Mouse (Mus musculus): ENCODE measurements around the gene Ywhae.
"Not testable (repeated sequence)": the region's sequence is repeated elsewhere in the genome, so short reads cannot be mapped to it uniquely, and the experiment has no call there.

The Ywhae gene

GRCm38 (mm10) chr11:75732434-75733226 is at the start of gene Ywhae:
Ywhae (plus strand) TSS chr11:75732869.
- DNase-seq (ENCODE audit: low spot score in 2 of 2): peak; percentile 88 to 89

GRCm38 (mm10) chr11:75684462-75684861 is 48.2 kb upstream of the Ywhae start:
- DNase-seq (ENCODE audit: low spot score in 2 of 2): no peak

- no peak for DNase-seq (ENCODE audit: low spot score in 2 of 2)
These were observed 47.7 kb upstream of the Ywhae start for GRCm38 (mm10) chr11:75684956-75685355.

- no peak for DNase-seq (ENCODE audit: low spot score in 2 of 2)
These were observed 45.2 kb upstream of the Ywhae start for GRCm38 (mm10) chr11:75687343-75687993.

GRCm38 (mm10) chr11:75688132-75688531 is 44.5 kb upstream of the Ywhae start:
- no peak for DNase-seq (ENCODE audit: low spot score in 2 of 2)

- no peak for DNase-seq (ENCODE audit: low spot score in 2 of 2)
These were observed 42.7 kb upstream of the Ywhae start for GRCm38 (mm10) chr11:75689977-75690376.

GRCm38 (mm10) chr11:75691047-75691446 is 41.6 kb upstream of the Ywhae start:
- no peak for DNase-seq (ENCODE audit: low spot score in 2 of 2)

- DNase-seq (ENCODE audit: low spot score in 2 of 2): no peak
These were observed 39.1 kb upstream of the Ywhae start for GRCm38 (mm10) chr11:75693570-75693969.

GRCm38 (mm10) chr11:75697464-75697863 is 35.2 kb upstream of the Ywhae start:
- not testable (repeated sequence) for DNase-seq (ENCODE audit: low spot score in 2 of 2)

GRCm38 (mm10) chr11:75700557-75700956 is 32.1 kb upstream of the Ywhae start:
- DNase-seq (ENCODE audit: low spot score in 2 of 2): no peak

GRCm38 (mm10) chr11:75702761-75703160 is 29.9 kb upstream of the Ywhae start:
- no peak for DNase-seq (ENCODE audit: low spot score in 2 of 2)

GRCm38 (mm10) chr11:75703748-75704147 is 28.9 kb upstream of the Ywhae start:
- DNase-seq (ENCODE audit: low spot score in 2 of 2): no peak

- DNase-seq (ENCODE audit: low spot score in 2 of 2): no peak
These were observed 18.7 kb upstream of the Ywhae start for GRCm38 (mm10) chr11:75713949-75714348.

GRCm38 (mm10) chr11:75715556-75715955 is 17.1 kb upstream of the Ywhae start:
- DNase-seq (ENCODE audit: low spot score in 2 of 2): no peak

- DNase-seq (ENCODE audit: low spot score in 2 of 2): no peak
These were observed 15.9 kb upstream of the Ywhae start for GRCm38 (mm10) chr11:75716661-75717325.

- no peak for DNase-seq (ENCODE audit: low spot score in 2 of 2)
These were observed 10.3 kb upstream of the Ywhae start for GRCm38 (mm10) chr11:75722339-75722738.

GRCm38 (mm10) chr11:75727168-75727567 is 5.5 kb upstream of the Ywhae start:
- no peak for DNase-seq (ENCODE audit: low spot score in 2 of 2)

- DNase-seq (ENCODE audit: low spot score in 2 of 2): not testable (repeated sequence)
These were observed 5.0 kb upstream of the Ywhae start for GRCm38 (mm10) chr11:75727659-75728058.

GRCm38 (mm10) chr11:75733227-75733940 is 715 bp downstream of the Ywhae start:
- peak; percentile 36 to 61 for DNase-seq (ENCODE audit: low spot score in 2 of 2)

GRCm38 (mm10) chr11:75735462-75736252 is 3.0 kb downstream of the Ywhae start:
- DNase-seq (ENCODE audit: low spot score in 2 of 2): no peak

GRCm38 (mm10) chr11:75736978-75737377 is 4.3 kb downstream of the Ywhae start:
- no peak for DNase-seq (ENCODE audit: low spot score in 2 of 2)
